In the genomic region with DNA sequence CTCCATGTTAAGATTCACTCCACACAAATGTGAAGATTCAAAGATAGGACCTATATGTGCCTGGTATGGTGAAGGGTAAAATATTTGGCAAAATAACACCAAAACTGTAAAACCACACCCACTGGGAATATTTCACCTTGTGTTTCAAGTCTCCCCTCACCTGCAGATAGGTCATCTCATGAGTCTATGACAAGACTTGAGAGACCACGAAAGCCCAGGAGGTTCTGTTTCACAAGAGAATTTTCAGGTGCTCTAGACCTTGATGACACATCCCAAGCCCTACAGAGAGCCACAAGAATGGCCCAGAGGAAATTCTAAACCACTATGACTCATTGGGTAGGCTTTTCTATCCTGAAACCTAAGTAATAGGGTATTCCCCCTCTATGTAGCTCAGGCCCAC, we compare ENCODE assay signal across 16 mouse cellular contexts.
DNase-seq lines count a peak whose midpoint lies in the region.
"Had no signal": no experiment of that assay in that cellular context is flagged by ENCODE, and none has a peak within 500 bp of the region (broad histone marks: within the 10 kb centered on the region; RNA-seq: fewer than 3 reads in every experiment).

No protein-coding gene starts in this region.

- DNase-seq in 3134 (ENCODE audit: extremely low read depth, insufficient read length, low spot score) (peak; percentile 37), NIH3T3 (ENCODE audit: low read depth) (peak; percentile 40), adipocyte (ENCODE audit: low spot score) (no peak)
- DNase-seq in CD4-positive helper T cell, adult 2 months (ENCODE audit: low read depth, low spot score): peak; percentile 43
- DNase-seq in induced T-regulatory cell, adult 2 months (ENCODE audit: low read depth): peak; percentile 70
- DNase-seq in thymus, postnatal 0 days (ENCODE audit: low spot score): no peak
- no peak for DNase-seq in spleen, adult 12 weeks (ENCODE audit: low spot score)
- no peak for DNase-seq in frontal cortex, adult 2 months (ENCODE audit: extremely low spot score in 1 of 2, low spot score in 1 of 2)
- DNase-seq: adrenal gland, postnatal 10 days; cerebellum, adult 11 months; cerebellum, adult 9-10 months; cerebellum, postnatal 25 days; gastrocnemius, postnatal 10 days; heart, adult 2 months; heart, postnatal 14 days; kidney, adult 8-10 months had no signal

Comparison
In these comparisons a context has a peak if more than half of its experiments do, and no peak if none do; other contexts are left out.
1. DNase-seq: peak in 3134 (single experiment), CD4-positive helper T cell, adult 2 months (single experiment), NIH3T3 (single experiment) and induced T-regulatory cell, adult 2 months (single experiment); none in adipocyte (single experiment), thymus, postnatal 0 days (single experiment), spleen, adult 12 weeks (single experiment) and frontal cortex, adult 2 months (0 of 2).